Mouse (Mus musculus) gastrocnemius, adult 2 months (tissue): ENCODE measurements at regions not wholly inside any gene's neighbourhood (a gene's known extent, or its start where the extent isn't known, plus 50 kb on each side); places are given as distances from the start of the nearest gene placed in this dataset.

ENCODE experiments used
- DNase-seq: peaks from one replicate; pipeline ENCODE4 v3.0.0; 2022
- H3K27ac ChIP-seq: fragments of 200-600 bp; 2 replicates; pipeline ENCODE4 v1.8.1; 2022; ENCODE audit warnings: mild to moderate bottlenecking
- H3K4me3 ChIP-seq: fragments of 200-600 bp; 2 replicates; pipeline ENCODE4 v1.8.1; 2022; ENCODE audit warnings: mild to moderate bottlenecking, moderate library complexity
- CTCF ChIP-seq: fragments of 200-600 bp; IDR thresholded peaks from 2 replicates; pipeline ENCODE4 v1.8.1; 2022; ENCODE audit warnings: antibody characterized with exemption, mild to moderate bottlenecking, moderate library complexity
- intact Hi-C: fragments of 180-260 bp; cut with DNase I; formaldehyde crosslinking; loops from one replicate; pipeline ENCODE4 v1.15.1; 2025

DNA sequence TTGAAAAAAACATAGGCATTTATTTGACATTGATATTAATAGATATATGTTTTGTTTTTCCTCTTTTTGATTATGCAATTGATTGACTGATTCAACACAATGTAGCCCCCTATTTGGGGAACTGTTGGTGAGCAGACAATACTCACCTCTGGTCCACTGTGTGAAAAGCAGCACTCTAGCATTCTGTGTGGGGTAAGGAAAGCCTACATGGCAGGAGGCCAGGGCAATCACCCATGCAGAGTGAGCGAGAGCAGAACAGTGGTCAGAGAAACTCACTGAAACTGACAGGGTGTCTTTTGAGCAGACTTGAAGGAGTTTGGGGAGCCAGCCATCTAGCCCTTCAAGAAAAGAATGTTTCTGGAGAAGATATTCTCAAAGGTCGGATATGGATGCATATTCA lies 73.2 kb upstream of the Azi2 start:
- no peak overlapping the region for H3K4me3 ChIP-seq
- no peak for DNase-seq
- no peak for TF ChIP-seq CTCF
- intact Hi-C loops = loop anchor here (2.0 to 10.0 kb wide), 2 partner anchors 64 to 1542 kb away; no protein-coding TSS in a partner anchor
- H3K27ac ChIP-seq = no peak overlapping the region

DNA sequence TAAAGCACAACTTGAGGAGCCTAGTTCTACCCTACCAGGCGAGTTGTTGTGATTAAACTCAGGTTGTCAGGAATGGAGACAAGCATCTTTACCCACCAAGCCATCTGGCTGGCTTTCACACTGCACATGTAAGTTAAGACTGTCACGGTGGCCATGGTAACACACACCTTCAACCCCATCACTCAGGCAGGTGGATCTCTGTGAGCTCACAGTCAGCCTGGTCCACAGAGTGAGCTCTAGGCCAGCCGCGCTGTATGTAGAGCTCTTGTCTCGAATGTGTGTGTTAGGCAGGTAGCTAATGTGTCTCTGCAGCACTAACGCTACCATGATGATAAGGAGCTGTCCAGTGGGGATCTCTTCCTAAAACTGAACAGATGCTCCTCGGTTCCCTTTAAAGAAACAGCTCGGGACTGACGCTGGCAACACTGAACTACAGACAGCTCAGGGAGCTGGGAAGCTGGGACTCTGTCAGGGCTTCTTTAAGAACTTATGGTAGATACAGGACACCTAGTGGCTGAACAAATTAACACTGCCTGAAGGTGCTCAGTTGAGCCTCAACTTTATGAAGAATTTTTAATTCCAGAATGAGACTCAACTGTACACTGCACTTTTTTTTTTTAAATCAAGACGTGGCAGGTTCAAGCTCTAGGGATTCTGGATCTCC lies 73.8 kb upstream of the Azi2 start:
- TF ChIP-seq CTCF = peak; percentile 61
- Histone ChIP-seq H3K27ac (no peak overlapping the region), H3K4me3 (no peak overlapping the region)
- peak; percentile 24 for DNase-seq
- intact Hi-C loops = loop anchor here (2.0 to 10.0 kb wide), 2 partner anchors 64 to 1542 kb away; no protein-coding TSS in a partner anchor

DNA sequence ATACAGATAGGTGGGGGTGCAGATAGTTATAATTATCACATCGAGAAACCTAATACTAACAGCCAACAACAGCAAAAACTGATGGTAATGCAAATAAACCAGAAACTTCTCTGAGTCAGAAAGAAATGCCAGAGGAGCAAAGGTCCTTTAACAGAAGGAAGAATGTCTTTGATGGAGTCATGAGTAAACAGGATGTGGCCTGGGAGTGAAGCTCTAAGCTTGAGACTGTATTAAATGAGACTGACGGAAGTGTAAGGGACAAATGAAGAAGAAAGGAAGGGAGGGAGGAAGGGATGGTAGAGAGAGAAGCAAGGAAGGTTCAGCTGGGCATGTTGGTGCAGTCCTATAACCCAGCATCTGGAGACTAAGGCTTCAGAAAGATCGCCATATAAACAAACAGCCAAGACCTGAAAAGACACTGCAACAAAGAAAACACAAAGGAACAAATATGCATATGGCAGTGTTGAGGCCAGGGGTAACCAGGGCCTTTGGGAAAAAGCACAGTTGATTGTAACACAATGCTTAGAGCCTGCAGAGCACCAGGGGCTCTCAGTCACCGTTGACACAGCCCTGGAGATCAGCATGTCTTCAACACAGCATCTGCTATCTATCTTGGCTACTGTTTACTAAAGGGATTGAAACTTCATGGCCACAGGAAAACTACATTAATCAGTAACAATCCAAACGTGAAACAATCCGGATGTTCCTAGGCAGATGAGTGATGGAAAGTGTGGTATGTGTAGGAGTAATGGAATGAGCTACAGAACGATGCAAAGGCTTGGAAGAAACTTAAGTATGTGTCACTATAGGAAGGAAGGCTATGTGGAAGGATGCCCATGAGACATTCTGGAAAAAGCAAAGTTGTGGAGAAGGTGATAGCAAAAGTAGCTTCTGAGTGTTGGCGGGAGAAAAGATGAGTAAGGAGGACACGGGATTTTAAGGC lies 77.9 kb upstream of the Azi2 start:
- no peak overlapping the region for H3K4me3 ChIP-seq
- no peak for DNase-seq
- H3K27ac ChIP-seq = no peak overlapping the region
- no peak for TF ChIP-seq CTCF
- intact Hi-C loops = loop anchor here (10.0 kb wide), 1 partner anchor 1538 kb away; no protein-coding TSS in a partner anchor

DNA sequence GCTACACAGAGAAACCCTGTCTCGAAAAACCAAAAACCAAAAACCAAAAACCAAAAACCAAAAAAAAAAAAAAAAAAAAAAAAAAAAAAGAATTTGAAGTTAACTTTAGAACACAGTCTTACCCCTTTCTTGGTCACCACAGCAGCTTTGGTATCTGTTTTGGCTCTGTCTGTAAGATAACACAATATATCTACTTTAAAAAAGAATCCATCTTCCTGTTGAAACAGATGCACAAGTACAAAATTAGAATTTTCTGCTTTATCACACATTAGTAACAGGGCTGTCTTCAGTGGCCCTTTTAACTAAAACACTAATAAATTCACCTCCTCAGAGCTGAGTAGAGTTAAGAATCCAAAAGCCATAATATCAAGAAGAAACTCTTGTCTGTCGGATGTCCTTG lies 80.5 kb upstream of the Azi2 start:
- no peak overlapping the region for H3K4me3 ChIP-seq
- DNase-seq = no peak
- intact Hi-C loops = loop anchor here (10.0 kb wide), 1 partner anchor 1535 kb away; no protein-coding TSS in a partner anchor
- no peak overlapping the region for H3K27ac ChIP-seq
- no peak for TF ChIP-seq CTCF

DNA sequence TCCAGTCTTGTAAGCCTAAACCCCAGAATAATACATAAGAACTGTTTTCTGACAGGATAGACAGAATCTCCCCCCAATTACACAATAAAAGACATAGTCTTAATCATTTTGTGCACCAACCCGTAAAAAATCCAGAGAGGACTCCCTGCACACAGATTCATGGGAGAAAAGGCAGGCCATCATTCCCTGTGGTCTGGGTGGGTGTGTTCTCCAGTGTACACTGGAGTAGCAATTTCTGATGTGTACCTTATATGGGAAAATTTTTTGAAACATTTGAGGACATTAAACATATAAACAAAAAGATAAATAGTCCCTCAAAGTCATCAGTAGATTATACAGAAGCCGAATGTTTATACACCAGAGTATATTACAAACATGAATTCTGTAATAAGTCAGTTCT lies 83.1 kb upstream of the Azi2 start:
- intact Hi-C loops = no loop called here

DNA sequence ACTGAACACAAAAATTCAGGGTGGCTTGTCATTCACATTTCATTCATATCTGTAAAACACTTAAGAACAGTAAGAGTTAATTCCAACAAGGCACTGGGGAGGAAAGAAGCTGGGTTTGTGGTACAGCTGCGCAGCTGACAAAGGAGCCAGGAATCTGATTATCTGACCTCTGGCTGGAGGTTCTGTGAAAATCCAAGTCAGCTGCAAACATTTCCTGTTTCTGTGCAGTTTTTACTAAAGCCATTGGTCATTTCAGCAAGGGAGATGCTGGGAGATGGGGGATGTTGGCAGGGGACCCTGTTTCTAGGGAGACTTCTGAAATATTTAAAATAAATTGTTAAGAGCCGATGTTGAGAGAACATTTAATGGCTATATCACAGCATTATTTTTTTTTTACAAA lies 83.6 kb upstream of the Azi2 start:
- TF ChIP-seq CTCF = no peak
- peak overlapping the region; percentile 31; the same call in 1 of the 2 replicates for H3K27ac ChIP-seq
- no peak overlapping the region for H3K4me3 ChIP-seq
- intact Hi-C loops = no loop called here
- DNase-seq = no peak

More for the DNA sequence above, 83.1 kb upstream of the Azi2 start:
- Histone ChIP-seq H3K4me3 (no peak overlapping the region), H3K27ac (peak overlapping the region; percentile 24; the same call in 1 of the 2 replicates)
- no peak for TF ChIP-seq CTCF
- no peak for DNase-seq

DNA sequence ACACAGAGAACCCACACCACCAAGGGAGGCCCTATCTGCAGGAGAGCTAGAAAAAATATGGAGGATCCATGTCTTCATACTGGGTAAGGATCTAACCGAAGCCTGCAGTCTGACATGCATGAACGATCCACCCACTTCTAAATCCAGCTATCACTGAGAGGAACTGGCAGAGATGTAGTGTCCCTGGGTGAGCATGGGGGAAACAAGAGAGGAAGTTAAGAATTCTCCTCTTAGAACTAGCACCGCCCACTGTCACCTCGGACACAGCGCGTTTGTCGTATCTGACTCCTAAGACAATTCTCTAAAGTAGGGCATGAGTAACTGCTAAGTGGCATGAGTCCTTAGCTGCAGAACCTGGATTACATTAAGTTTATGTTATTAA lies 112.8 kb upstream of the Azi2 start:
- TF ChIP-seq CTCF = no peak
- intact Hi-C loops = no loop called here

DNA sequence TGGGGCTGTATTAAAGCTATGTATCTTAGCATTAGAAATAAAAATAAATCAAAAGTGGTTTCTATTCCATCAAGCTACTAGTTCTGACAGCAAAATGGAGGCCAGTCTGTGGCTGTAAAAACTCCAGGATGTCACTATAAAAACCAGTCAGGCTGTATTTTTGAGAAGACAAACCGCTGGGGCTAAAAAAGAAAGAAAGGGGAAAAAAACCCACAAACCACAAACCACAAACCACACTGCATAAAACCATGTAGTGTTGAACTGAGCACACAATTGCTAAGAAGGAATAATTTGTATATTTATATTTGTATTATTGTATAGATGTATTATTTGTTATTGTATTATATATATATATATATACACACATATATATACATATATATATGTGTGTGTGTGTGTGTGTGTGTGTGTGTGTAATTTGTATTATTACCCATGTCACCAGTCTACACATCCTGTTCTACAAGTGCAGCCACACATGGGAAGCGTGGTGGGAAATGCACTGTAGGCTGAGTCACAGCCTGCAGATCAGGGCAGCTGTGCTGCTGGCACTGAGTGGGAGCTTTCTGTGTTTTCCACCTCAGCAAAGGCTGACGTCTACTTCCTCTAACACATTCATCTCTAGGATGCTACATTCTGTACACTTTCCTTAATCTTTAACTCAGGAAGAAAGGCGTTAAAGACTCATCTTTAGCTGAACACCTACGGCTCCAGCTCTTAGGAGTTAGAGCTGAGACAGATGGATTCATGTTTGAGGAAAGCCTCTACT lies 113.4 kb upstream of the Azi2 start:
- TF ChIP-seq CTCF = no peak
- intact Hi-C loops = no loop called here
- Histone ChIP-seq H3K27ac (no peak overlapping the region), H3K4me3 (no peak overlapping the region)
- DNase-seq = no peak

More for the DNA sequence above, 112.8 kb upstream of the Azi2 start:
- Histone ChIP-seq H3K27ac (no peak overlapping the region), H3K4me3 (no peak overlapping the region)
- DNase-seq = no peak

DNA sequence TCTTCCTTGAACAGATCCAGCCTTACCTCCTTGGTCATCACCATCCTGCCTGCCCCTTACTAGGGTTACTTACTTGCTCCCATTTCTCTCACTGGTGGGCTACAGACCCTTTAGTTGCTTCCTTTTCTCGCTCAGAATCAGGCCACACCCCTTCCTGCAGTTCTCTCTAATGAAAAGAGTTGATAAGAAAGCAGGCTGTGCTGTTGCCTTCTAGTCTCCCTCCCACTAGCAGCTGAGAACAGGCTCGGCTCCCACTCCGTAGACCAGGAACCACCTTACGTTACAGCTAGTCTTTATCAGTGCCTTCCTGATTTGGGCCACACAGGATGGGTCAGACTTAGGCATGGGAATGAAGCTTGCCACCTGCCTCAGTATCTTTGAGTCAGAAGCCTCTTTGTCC lies 117.3 kb upstream of the Azi2 start:
- TF ChIP-seq CTCF = no peak
- no peak overlapping the region for H3K4me3 ChIP-seq
- intact Hi-C loops = no loop called here
- DNase-seq = no peak
- no peak overlapping the region for H3K27ac ChIP-seq

DNA sequence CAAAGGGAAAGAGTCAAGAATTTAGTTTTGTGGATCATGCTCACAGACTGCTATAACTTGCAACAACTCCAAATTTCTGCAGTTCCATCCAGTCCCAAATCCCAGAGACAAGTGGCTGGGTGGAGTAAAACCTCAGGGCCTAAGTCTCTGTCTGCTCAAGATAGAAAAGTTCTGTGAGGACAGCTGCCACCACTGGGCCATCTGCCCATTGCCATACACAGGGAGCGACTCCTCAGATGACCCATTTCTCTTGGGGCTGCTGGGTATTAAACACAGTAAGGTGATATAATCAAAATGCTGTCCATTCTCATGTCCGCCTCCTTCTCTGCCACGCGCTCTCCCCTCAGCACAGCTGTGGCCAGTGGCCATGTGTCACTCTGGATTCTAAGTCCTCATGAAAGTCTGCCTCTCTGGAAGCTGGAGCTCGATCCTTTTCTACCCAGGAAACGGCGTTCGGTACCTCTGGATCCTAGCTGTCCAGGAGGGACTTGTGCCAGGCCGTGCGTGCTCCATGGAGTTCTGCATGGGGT lies 132.3 kb upstream of the Azi2 start:
- H3K27ac ChIP-seq = no peak overlapping the region
- H3K4me3 ChIP-seq = peak overlapping the region; percentile 37
- no peak for TF ChIP-seq CTCF
- intact Hi-C loops = no loop called here
- DNase-seq = peak; percentile 53

DNA sequence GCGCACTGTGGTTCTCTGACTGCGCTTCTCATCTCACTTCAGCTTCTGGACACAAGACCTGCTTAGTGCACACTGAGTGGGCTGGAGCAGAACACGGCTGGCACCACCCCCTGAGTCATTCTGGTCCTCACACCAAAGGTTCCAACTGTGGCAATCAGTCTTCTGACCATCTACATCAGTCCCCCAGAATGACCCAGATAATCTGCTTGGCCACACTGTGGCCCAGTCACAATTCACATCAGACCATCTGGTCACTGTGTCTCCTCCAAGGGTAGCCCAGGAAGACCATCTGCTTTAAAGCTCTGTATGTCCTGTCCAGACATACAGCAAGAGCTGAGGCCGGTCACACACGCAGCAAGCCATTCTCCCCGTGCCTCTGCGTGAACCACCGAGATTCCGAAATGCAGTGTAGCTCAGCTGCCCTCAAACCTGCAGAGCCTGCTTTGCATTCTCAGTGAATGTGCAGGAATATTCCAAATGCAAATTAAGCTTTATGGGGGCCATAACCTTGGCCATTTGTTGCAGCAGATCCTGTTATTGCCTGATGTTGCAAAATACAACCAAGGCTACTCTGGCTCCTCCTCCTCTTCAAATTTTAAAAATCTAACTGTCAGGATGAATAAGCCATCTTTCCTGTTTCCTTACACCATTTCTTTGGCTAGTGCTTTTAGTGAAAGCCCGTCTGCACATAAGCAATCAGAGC lies 135.1 kb upstream of the Azi2 start:
- Histone ChIP-seq H3K27ac (no peak overlapping the region), H3K4me3 (no peak overlapping the region)
- DNase-seq = no peak
- intact Hi-C loops = no loop called here
- TF ChIP-seq CTCF = no peak

DNA sequence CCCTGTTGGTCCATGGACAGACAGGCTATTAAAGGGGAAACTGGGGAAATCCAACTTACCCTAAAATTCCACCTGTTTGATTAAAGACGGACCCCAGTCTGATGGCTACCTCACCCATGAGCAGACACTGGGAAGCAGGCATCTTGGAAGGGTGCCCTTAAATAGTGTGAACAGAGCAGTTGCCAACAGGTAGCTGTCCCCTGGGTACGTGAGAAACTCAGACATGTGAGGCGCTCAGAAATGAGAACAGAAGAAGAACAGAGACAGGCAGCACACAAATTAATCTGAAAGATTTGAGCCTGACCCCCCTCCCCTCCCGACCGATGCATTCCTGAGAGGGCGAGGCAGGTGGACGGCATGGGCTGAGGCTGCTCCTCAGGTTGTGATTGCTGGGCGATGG lies 135.7 kb upstream of the Azi2 start:
- DNase-seq = no peak
- no peak overlapping the region for H3K27ac ChIP-seq
- no peak overlapping the region for H3K4me3 ChIP-seq
- intact Hi-C loops = no loop called here
- no peak for TF ChIP-seq CTCF
